Mouse (Mus musculus) CD4-positive helper T cell, adult 2 months (primary cell): ENCODE measurements around the gene Pkd2l1.

Source experiments
- DNase-seq: peaks from one replicate; pipeline ENCODE4 v3.0.0-alpha.2; 2012; ENCODE audit warnings: low read depth, missing footprints, low spot score

Gene Pkd2l1

GRCm38 (mm10) chr19:44192342-44192741 lies at the start of gene Pkd2l1:
Gene Pkd2l1 (minus strand): TSS chr19:44192442.
- no peak for DNase-seq

DNA sequence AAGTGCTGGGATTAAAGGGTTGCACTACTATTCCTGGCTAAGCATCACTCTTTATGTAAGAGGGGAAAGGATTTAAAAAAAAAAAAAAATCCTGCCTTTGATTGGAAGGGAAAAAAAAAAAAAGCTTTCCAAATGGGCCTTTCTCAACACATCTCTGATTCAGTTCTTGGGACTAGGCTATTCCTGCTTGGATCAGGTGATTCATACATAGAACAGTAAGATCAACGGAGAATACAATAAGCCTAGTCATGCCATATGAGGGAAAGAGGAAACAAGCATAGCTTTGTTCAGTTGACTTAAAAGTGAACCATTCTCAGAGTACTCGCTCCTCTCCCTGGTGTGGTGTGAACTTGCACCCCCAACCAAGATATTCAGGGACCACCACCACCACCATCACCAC lies 46.7 kb upstream of the Pkd2l1 start:
- DNase-seq, result no peak

- DNase-seq, result no peak
Measured at GRCm38 (mm10) chr19:44237471-44238006, 45.3 kb upstream of the Pkd2l1 start.

GRCm38 (mm10) chr19:44231608-44232151 lies 39.4 kb upstream of the Pkd2l1 start:
- DNase-seq, result no peak

GRCm38 (mm10) chr19:44230212-44230611 lies 38.0 kb upstream of the Pkd2l1 start:
- DNase-seq, result no peak

DNA sequence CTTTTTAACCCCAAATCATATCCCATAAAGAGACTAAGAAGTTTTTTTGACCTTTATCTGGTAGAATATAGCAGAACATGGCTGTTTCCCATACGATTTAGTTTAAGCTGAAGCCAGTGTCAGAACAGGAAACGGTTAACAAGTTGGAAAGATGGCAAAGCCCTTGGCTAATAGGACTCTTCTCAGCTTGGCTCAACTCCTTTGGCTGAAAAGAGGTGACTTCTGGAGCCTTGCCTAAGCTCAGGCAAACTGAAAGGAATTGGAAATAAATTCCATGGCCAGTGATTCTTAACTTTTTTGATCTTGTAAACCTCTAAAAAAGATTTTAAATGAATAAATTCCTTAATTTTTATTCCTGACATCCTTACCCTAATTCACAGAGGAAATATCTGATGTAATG lies 37.5 kb upstream of the Pkd2l1 start:
- DNase-seq, result no peak

GRCm38 (mm10) chr19:44225728-44226127 lies 33.5 kb upstream of the Pkd2l1 start:
- no peak for DNase-seq

DNA sequence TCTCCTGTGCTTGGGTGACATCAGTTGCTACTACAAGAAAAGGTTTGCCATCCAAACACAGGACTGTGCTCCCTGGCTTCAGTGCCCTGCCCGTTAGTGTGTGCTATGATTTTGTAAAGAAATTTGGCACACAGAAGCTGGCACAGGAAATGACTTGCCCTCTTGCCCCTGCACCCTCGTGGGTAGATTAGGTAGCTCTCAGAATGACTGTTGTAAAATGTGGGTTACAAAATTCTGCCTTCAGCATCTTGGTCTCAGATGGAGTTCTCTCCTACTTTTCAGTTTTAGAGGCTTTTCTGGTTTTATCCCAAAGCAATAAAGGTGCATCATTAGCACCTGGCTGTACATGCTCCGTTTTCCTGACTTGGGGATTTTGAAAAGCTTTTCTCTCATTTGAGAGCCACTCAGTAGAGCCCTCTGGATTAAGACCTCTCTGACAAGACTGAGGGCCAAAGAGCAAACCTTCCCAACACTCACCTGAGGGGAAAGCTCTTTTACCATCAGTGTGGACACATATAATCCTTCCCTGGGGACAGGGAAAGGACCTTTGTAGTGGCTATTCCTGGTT lies 25.8 kb upstream of the Pkd2l1 start:
- DNase-seq, result no peak

- no peak for DNase-seq
Measured at GRCm38 (mm10) chr19:44215255-44215654, 23.0 kb upstream of the Pkd2l1 start.

GRCm38 (mm10) chr19:44207079-44207478 lies 14.8 kb upstream of the Pkd2l1 start:
- DNase-seq, result no peak

DNA sequence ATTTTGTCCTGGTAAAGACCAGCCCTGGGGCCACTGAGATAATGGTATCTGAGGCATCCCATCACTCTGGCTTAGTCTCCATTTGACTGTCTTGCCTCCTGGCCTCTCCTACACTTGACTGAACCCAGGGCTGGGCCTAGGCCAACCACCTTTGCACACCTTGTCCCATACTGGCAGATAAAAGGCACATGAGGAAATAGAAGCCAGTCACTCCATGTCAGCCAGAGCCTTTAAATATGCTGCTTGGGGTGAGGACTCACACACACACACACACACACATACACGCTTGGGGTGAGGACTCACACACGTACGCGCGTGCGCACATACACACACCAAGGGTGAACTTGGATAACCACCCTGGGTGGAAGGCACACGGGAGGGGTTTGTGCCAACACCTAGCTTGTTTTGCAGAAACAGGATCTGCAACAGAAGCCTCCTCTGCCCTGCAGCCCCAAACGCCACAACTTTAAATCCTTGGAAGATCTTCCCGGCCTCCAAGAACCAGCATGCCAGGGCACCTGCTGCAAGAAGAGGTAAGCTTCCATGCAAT lies 10.8 kb upstream of the Pkd2l1 start, which contains the start of gene Scd3:
Gene Scd3, plus strand, starts transcription at position 255 of the 550 bp plus-strand sequence.
- no peak for DNase-seq

DNA sequence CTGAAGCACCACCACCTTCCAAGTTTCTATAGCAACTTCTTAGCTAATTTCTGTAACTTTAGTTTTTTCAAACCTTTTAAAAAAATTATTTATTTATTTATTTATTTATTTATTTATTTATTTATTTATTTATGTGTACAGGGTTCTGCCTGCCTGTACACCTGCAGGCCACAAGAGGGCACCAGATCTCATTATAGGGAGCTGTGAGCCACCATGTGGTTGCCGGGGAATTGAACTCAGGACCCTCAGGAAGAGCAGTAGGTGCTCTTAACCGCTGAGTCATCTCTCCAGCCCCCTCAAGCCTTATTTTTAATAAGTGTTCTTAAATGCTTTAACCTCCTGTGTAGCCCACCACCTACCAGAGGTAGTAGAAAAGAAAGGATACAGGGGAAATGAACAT lies 6.7 kb upstream of the Pkd2l1 start:
- DNase-seq, result peak; percentile 35

DNA sequence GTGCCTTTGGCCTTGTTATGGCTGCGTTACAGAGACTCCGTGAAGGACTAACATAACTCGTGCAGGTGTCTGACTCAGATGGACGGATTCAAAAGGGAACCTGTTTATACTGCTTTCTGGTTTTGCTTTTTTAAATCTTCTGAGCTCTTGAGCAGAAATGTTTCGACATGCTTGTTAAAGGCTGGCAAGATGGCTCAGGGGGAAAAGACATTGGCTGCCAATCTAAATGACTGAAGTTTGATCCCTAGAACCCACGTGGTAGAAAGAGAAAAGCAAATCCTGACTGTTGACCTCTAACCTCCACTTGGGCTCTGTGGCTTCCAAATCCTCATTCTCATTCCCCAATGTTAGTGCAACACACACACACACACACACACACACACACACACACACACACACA lies 6.3 kb upstream of the Pkd2l1 start:
- DNase-seq, result no peak

- DNase-seq, result no peak
Measured at GRCm38 (mm10) chr19:44197053-44197852, 5.0 kb upstream of the Pkd2l1 start.

GRCm38 (mm10) chr19:44195138-44195537 lies 2.9 kb upstream of the Pkd2l1 start:
- peak; percentile 52 for DNase-seq

DNA sequence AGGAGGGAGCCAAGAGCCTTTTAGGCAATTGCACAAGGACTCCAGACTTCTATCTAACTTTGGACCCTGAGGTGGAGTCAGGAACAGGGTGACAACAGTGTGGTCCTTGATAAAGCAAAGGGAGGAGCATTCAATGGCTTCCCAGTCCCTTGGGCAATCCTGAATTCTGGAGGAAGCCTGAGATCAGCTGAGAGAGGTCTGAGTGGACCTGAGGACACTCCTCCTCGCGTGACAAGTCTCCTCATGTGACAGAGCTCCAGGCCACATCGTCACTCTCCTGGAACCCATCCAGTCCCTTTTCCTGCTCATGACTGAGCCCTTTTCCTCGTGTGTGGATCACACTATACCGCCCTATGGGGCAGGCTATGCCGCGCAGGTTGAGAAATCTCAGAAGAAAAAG lies 1.7 kb upstream of the Pkd2l1 start:
- DNase-seq, result no peak

DNA sequence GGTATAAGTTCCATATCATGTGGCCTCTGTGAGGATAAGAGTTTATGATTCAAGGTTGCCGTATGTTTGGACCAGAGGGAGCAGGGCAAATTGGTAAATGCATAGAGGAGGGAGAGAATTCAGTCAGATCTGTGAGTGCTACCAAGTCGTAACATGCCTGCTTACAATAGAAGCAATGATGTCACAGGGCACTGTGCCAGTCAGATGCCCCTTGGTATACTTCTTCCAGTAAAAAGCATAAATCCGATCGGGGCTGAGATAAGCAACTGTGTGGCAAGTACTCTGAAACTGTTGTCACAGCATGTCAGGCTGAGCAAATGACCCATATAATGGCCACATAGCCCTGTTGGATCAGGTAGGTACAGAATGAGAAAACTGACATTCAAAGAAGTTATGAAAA lies 3.2 kb downstream of the Pkd2l1 start:
- no peak for DNase-seq

- no peak for DNase-seq
Measured at GRCm38 (mm10) chr19:44183968-44184367, 8.3 kb downstream of the Pkd2l1 start.

DNA sequence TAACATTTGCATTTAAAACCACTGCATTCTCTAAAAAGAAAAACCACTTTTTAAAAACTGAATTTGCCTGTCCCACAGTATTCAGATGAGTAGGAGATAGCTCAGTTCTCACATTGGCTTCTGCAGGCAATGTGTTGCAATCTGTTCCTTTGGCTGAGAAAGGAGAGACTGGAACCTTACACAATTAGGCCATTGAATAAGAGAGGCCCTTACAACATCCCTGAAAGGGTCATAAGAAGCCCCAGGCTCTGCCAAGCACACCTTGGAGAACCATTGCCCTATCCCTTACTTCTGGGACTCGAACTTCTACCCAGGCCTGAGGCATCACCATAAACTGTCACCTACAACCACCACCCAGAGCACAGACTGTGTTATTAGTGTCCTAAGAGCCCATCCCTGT lies 11.7 kb downstream of the Pkd2l1 start:
- DNase-seq, result no peak

DNA sequence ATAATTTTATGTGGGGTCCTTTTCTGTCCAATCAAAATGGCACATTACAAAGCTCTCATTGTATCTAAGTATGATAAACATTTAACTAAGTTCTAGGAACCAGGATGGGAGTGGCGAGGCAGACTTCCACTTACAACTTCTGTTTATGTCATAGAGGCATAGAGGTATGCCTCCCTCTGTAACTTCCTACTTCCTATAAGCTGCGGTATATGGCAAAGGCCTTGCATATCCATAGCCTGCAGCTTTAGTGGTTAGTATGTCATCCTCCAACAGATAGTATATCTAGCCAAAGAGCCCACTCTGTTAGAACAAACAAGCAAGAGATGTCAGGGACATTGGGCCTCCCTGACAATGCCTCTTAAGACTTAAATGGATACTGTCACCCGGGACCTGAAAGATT lies 15.5 kb downstream of the Pkd2l1 start:
- DNase-seq, result no peak

DNA sequence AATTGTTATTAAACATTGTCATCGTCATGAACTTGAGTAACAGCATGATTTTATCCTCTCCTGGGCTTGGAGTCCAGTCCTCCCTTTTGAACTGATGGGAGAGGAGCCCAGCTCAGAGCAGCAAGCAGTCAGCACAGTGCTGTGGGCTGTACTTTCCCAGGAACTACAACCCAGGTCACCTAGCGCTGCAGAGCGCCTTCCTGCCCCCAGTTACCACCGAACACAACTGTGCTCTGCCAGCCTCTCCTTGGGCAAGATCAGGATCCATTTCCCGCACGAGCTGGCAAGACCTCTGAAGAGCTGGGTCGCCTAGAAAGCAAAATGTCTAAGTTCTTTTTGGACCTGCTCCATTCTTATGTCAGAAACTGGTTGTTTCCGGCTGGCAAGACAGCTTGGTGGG lies 17.4 kb downstream of the Pkd2l1 start:
- DNase-seq, result no peak

DNA sequence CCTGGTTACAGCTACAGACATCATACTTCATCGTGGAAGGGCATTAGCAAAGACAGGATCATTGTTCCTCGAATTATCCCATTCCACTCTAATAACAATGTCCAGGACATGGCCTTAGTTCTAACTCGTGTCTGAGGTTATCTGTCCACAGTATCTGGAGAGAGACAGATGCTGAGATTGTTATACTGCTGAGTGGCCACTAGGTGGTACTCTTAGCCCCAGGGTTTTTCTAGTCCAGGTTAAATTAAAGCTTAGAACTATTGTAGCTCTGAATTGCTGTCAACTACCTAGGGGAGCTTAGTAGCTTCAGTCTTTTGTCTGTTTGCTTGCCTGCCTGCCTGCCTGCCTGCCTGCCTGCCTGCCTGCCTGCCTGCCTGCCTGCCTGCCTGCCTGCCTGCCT lies 30.7 kb downstream of the Pkd2l1 start:
- DNase-seq, result no peak
